Mouse (Mus musculus): ENCODE measurements around the gene Gm20547. TPM values are rescaled to one million over a fixed set of nuclear protein-coding genes. Genes with fewer than 3 reads are reported as not detected.

Gene Gm20547
- polyA plus RNA-seq, 1 experiment from 2014 or later = not detected

- peak overlapping the region; percentile 94 for H3K27ac ChIP-seq
- peaks cover 29% of the 10 kb centered on the region for H3K4me1 ChIP-seq (replicated peaks)
- peak; percentile 23; the same call in 1 of the 2 replicates for ATAC-seq
- no peaks in the 10 kb centered on the region for H3K9me3 ChIP-seq
- H3K27me3 ChIP-seq (replicated peaks) = no peaks in the 10 kb centered on the region
- H3K36me3 ChIP-seq = peaks cover 8% of the 10 kb centered on the region
- H3K9ac ChIP-seq = peak overlapping the region; percentile 93
- 8% methylated on average over 51 of the region's 51 CpGs for WGBS
- H3K4me3 ChIP-seq (replicated peaks) = peak overlapping the region; percentile 78
- H3K4me2 ChIP-seq (replicated peaks) = peak overlapping the region; percentile 82
These were observed 13.1 kb upstream of the Gm20547 start for GRCm38 (mm10) chr17:34894801-34895530.

- Histone ChIP-seq H3K27me3 (replicated peaks) (no peaks in the 10 kb centered on the region), H3K4me2 (replicated peaks) (peak overlapping the region; percentile 82), H3K36me3 (peaks cover 8% of the 10 kb centered on the region), H3K4me1 (replicated peaks) (peaks cover 29% of the 10 kb centered on the region), H3K9me3 (no peaks in the 10 kb centered on the region), H3K9ac (peak overlapping the region; percentile 93), H3K4me3 (replicated peaks) (peak overlapping the region; percentile 78), H3K27ac (peak overlapping the region; percentile 94)
- WGBS = 2% methylated on average over 28 of the region's 51 CpGs
- peak; percentile 88 for ATAC-seq
These were observed 12.3 kb upstream of the Gm20547 start for GRCm38 (mm10) chr17:34894074-34894597.

GRCm38 (mm10) chr17:34893072-34893824 lies 11.4 kb upstream of the Gm20547 start:
- peak overlapping the region; percentile 78; the same call in 1 of the 2 replicates for H3K4me3 ChIP-seq (replicated peaks)
- no peaks in the 10 kb centered on the region for H3K27me3 ChIP-seq (replicated peaks)
- WGBS = 75% methylated on average over 12 of the region's 12 CpGs
- H3K9me3 ChIP-seq = no peaks in the 10 kb centered on the region
- no peak overlapping the region for H3K9ac ChIP-seq
- H3K36me3 ChIP-seq = peaks cover 8% of the 10 kb centered on the region
- H3K27ac ChIP-seq = peak overlapping the region; percentile 94
- peaks cover 29% of the 10 kb centered on the region for H3K4me1 ChIP-seq (replicated peaks)
- H3K4me2 ChIP-seq (replicated peaks) = peak overlapping the region; percentile 82
- ATAC-seq = no peak

- ATAC-seq = no peak
- 98% methylated on average over 2 of the region's 2 CpGs for WGBS
- Histone ChIP-seq H3K27me3 (replicated peaks) (no peaks in the 10 kb centered on the region), H3K27ac (no peak overlapping the region), H3K4me2 (replicated peaks) (no peak overlapping the region), H3K9ac (no peak overlapping the region), H3K4me3 (replicated peaks) (no peak overlapping the region), H3K36me3 (peaks cover 6% of the 10 kb centered on the region), H3K4me1 (replicated peaks) (peaks cover 19% of the 10 kb centered on the region), H3K9me3 (no peaks in the 10 kb centered on the region)
These were observed 9.5 kb upstream of the Gm20547 start for GRCm38 (mm10) chr17:34891377-34891776.

GRCm38 (mm10) chr17:34890074-34890743 lies 8.4 kb upstream of the Gm20547 start:
- Histone ChIP-seq H3K4me2 (replicated peaks) (no peak overlapping the region), H3K9ac (no peak overlapping the region), H3K27ac (no peak overlapping the region), H3K27me3 (replicated peaks) (no peaks in the 10 kb centered on the region), H3K9me3 (no peaks in the 10 kb centered on the region), H3K4me3 (replicated peaks) (no peak overlapping the region), H3K36me3 (no peaks in the 10 kb centered on the region), H3K4me1 (replicated peaks) (peaks cover 8% of the 10 kb centered on the region)
- WGBS = 84% methylated on average over 12 of the region's 12 CpGs
- no peak for ATAC-seq

GRCm38 (mm10) chr17:34887942-34888341 lies 6.1 kb upstream of the Gm20547 start:
- no peaks in the 10 kb centered on the region for H3K36me3 ChIP-seq
- ATAC-seq = no peak
- no peak overlapping the region for H3K4me2 ChIP-seq (replicated peaks)
- no peaks in the 10 kb centered on the region for H3K9me3 ChIP-seq
- no peak overlapping the region for H3K9ac ChIP-seq
- no peaks in the 10 kb centered on the region for H3K27me3 ChIP-seq (replicated peaks)
- WGBS = 92% methylated on average over 5 of the region's 5 CpGs
- 0 out of 2 replicates have a peak, but pooled peaks cover 2% of the 10 kb centered on the region for H3K4me1 ChIP-seq (replicated peaks)
- H3K27ac ChIP-seq = no peak overlapping the region
- H3K4me3 ChIP-seq (replicated peaks) = no peak overlapping the region

- WGBS = 75% methylated on average over 3 of the region's 3 CpGs
These were observed 3.8 kb upstream of the Gm20547 start for GRCm38 (mm10) chr17:34885615-34886014.

GRCm38 (mm10) chr17:34884704-34885103 lies 2.9 kb upstream of the Gm20547 start:
- no peaks in the 10 kb centered on the region for H3K9me3 ChIP-seq
- peaks cover 9% of the 10 kb centered on the region; the same call in 1 of the 2 replicates for H3K4me1 ChIP-seq (replicated peaks)
- no peak overlapping the region for H3K4me3 ChIP-seq (replicated peaks)
- H3K36me3 ChIP-seq = no peaks in the 10 kb centered on the region
- no peak overlapping the region for H3K27ac ChIP-seq
- ATAC-seq = no peak
- no peak overlapping the region for H3K9ac ChIP-seq
- H3K4me2 ChIP-seq (replicated peaks) = no peak overlapping the region
- 84% methylated on average over 6 of the region's 6 CpGs for WGBS
- H3K27me3 ChIP-seq (replicated peaks) = no peaks in the 10 kb centered on the region

More at GRCm38 (mm10) chr17:34885615-34886014, 3.8 kb upstream of the Gm20547 start:
- Histone ChIP-seq H3K9ac (no peak overlapping the region), H3K27ac (no peak overlapping the region), H3K4me3 (replicated peaks) (no peak overlapping the region), H3K4me1 (replicated peaks) (peaks cover 5% of the 10 kb centered on the region; the same call in 1 of the 2 replicates), H3K36me3 (no peaks in the 10 kb centered on the region), H3K27me3 (replicated peaks) (no peaks in the 10 kb centered on the region), H3K4me2 (replicated peaks) (no peak overlapping the region), H3K9me3 (no peaks in the 10 kb centered on the region)
- ATAC-seq = no peak

GRCm38 (mm10) chr17:34883332-34883731 lies 1.5 kb upstream of the Gm20547 start:
- WGBS = 74% methylated on average over 3 of the region's 3 CpGs
- no peaks in the 10 kb centered on the region for H3K9me3 ChIP-seq
- H3K4me1 ChIP-seq (replicated peaks) = peaks cover 12% of the 10 kb centered on the region; the same call in 1 of the 2 replicates
- H3K9ac ChIP-seq = no peak overlapping the region
- no peaks in the 10 kb centered on the region for H3K27me3 ChIP-seq (replicated peaks)
- no peaks in the 10 kb centered on the region for H3K36me3 ChIP-seq
- no peak overlapping the region for H3K4me2 ChIP-seq (replicated peaks)
- H3K4me3 ChIP-seq (replicated peaks) = no peak overlapping the region
- H3K27ac ChIP-seq = no peak overlapping the region
- ATAC-seq = no peak

- Histone ChIP-seq H3K4me2 (replicated peaks) (peak overlapping the region; percentile 57), H3K36me3 (no peaks in the 10 kb centered on the region), H3K27ac (peak overlapping the region; percentile 25; the same call in 1 of the 2 replicates), H3K4me1 (replicated peaks) (peaks cover 12% of the 10 kb centered on the region; the same call in 1 of the 2 replicates), H3K9me3 (no peaks in the 10 kb centered on the region), H3K9ac (peak overlapping the region; percentile 6; the same call in 1 of the 2 replicates), H3K27me3 (replicated peaks) (no peaks in the 10 kb centered on the region), H3K4me3 (replicated peaks) (no peak overlapping the region)
- peak; percentile 34; the same call in 1 of the 2 replicates for ATAC-seq
These were observed 676 bp downstream of the Gm20547 start for GRCm38 (mm10) chr17:34881166-34881565.

GRCm38 (mm10) chr17:34879336-34879879 lies 2.4 kb downstream of the Gm20547 start, which contains the start of gene Zbtb12:
Gene Zbtb12, plus strand, starts transcription at chr17:34879483.
- Histone ChIP-seq H3K4me1 (replicated peaks) (peaks cover 12% of the 10 kb centered on the region; the same call in 1 of the 2 replicates), H3K9ac (no peak within 1 kb of the TSS), H3K4me2 (replicated peaks) (no peak within 1 kb of the TSS), H3K27me3 (replicated peaks) (no peaks in the 10 kb centered on the region), H3K9me3 (no peaks in the 10 kb centered on the region), H3K27ac (no peak within 1 kb of the TSS), H3K4me3 (replicated peaks) (no peak within 1 kb of the TSS), H3K36me3 (no peaks in the 10 kb centered on the region)
- 59% methylated on average over 11 of the region's 11 CpGs for WGBS
- no peak for ATAC-seq
